Mouse (Mus musculus): ENCODE results near the gene Rilp.

Gene Rilp

GRCm38 (mm10) chr11:75558101-75558500 lies 48.2 kb downstream of the Rilp start:
- no peak for DNase-seq (ENCODE audit: low spot score in 2 of 2)

- no peak for DNase-seq (ENCODE audit: low spot score in 2 of 2)
Observed at GRCm38 (mm10) chr11:75559870-75560504, 50.1 kb downstream of the Rilp start.

- no peak for DNase-seq (ENCODE audit: low spot score in 2 of 2)
Observed at GRCm38 (mm10) chr11:75560530-75561409, 50.9 kb downstream of the Rilp start.

GRCm38 (mm10) chr11:75561410-75561791 lies 51.5 kb downstream of the Rilp start:
- no peak for DNase-seq (ENCODE audit: low spot score in 2 of 2)
